Mouse (Mus musculus) heart, embryonic 11.5 days (tissue): ENCODE measurements around the gene Zfp472. TPM values are rescaled to one million over a fixed set of nuclear protein-coding genes. Genes with fewer than 3 reads are reported as not detected.
A peak's percentile ranks its signal among the peaks of the same experiment; 100 is the strongest.

Experiments used
- ATAC-seq: fragments of 200-750 bp; cut with Nextera tagmentation; replicated peaks from 2 replicates; pipeline ENCODE4 v1.8.0; 2017; ENCODE audit warnings: moderate library complexity; ENCODE audit not compliant: insufficient number of reproducible peaks, low FRiP score, low TSS enrichment
- H3K27ac ChIP-seq: fragments of 300-500 bp; sonication (generic); 2 replicates; pipeline ENCODE4 v1.5.1; 2014; ENCODE audit warnings: mild to moderate bottlenecking, low read depth, low read length
- H3K27me3 ChIP-seq: fragments of 300-500 bp; sonication (generic); 2 replicates; pipeline ENCODE4 v1.6.1; 2014; ENCODE audit warnings: mild to moderate bottlenecking, low read length, mixed read lengths; ENCODE audit not compliant: control insufficient read depth, insufficient read depth
- H3K36me3 ChIP-seq: fragments of 300-500 bp; sonication (generic); 2 replicates; pipeline ENCODE4 v1.6.1; 2014; ENCODE audit warnings: mild to moderate bottlenecking, low read length, moderate library complexity, mixed read lengths; ENCODE audit not compliant: control insufficient read depth, insufficient read depth
- H3K4me1 ChIP-seq: fragments of 300-500 bp; sonication (generic); 2 replicates; pipeline ENCODE4 v1.6.1; 2014; ENCODE audit warnings: low read length; ENCODE audit not compliant: control insufficient read depth, insufficient read depth
- H3K4me2 ChIP-seq: fragments of 300-500 bp; sonication (generic); 2 replicates; pipeline ENCODE4 v1.6.1; 2014; ENCODE audit warnings: mild to moderate bottlenecking, moderate library complexity
- H3K4me3 ChIP-seq: fragments of 300-500 bp; sonication (generic); 2 replicates; pipeline ENCODE4 v1.5.1; 2014; ENCODE audit warnings: low read depth, low read length
- H3K9ac ChIP-seq: fragments of 300-500 bp; sonication (generic); 2 replicates; pipeline ENCODE4 v1.6.1; 2014; ENCODE audit warnings: mild to moderate bottlenecking, low read depth, low read length, moderate library complexity
- H3K9me3 ChIP-seq: fragments of 300-500 bp; sonication (generic); replicated peaks from 2 replicates; pipeline ENCODE4 v1.6.1; 2016; ENCODE audit warnings: low read length; ENCODE audit not compliant: control insufficient read depth
- WGBS: fragments of 180-500 bp; shearing (Covaris S2); extraction: QIAGEN DNeasy Blood & Tissue Kit; methylation state at CpG from one replicate; pipeline ENCODE4 v1.1.7; 2014; ENCODE audit not compliant: insufficient replicate concordance; 5-methylcytosine and 5-hydroxymethylcytosine counted together
- polyA plus RNA-seq: library from polyadenylated mRNA; unstranded; fragments of >200 nt; fragmentation: Nextera tagmentation; extraction: Ambion mirVana; gene quantifications from 2 replicates; pipeline ENCODE4 v1.2.1, GENCODE M21; 2014

Zfp472 gene
- polyA plus RNA-seq, 1 experiment from 2014 or later: 5.9 TPM

- no peak overlapping the region for H3K9ac ChIP-seq
- no peak for ATAC-seq
- no peak overlapping the region for H3K4me3 ChIP-seq
- no peak overlapping the region for H3K27ac ChIP-seq
- no peaks in the 10 kb centered on the region for H3K9me3 ChIP-seq
- peaks cover 11% of the 10 kb centered on the region for H3K4me1 ChIP-seq
- H3K4me2 ChIP-seq: no peak overlapping the region
- H3K36me3 ChIP-seq: no peaks in the 10 kb centered on the region
- WGBS: 81% methylated on average over 3 of the region's 3 CpGs
- H3K27me3 ChIP-seq: no peaks in the 10 kb centered on the region
Measured at GRCm38 (mm10) chr17:32943661-32944060, 22.0 kb upstream of the Zfp472 start.

- H3K9ac ChIP-seq: no peak overlapping the region
- peaks cover 11% of the 10 kb centered on the region for H3K4me1 ChIP-seq
- H3K4me3 ChIP-seq: no peak overlapping the region
- no peak for ATAC-seq
- no peak overlapping the region for H3K4me2 ChIP-seq
- no peaks in the 10 kb centered on the region for H3K9me3 ChIP-seq
- H3K36me3 ChIP-seq: no peaks in the 10 kb centered on the region
- WGBS: 61% methylated on average over 3 of the region's 3 CpGs
- H3K27ac ChIP-seq: no peak overlapping the region
- no peaks in the 10 kb centered on the region for H3K27me3 ChIP-seq
Measured at GRCm38 (mm10) chr17:32944402-32945035, 21.1 kb upstream of the Zfp472 start.

GRCm38 (mm10) chr17:32946716-32947115, 18.9 kb upstream of the Zfp472 start:
- 64% methylated on average over 9 of the region's 9 CpGs for whole genome bisulfite sequencing
- H3K9me3 ChIP-seq: no peaks in the 10 kb centered on the region
- H3K27me3 ChIP-seq: no peaks in the 10 kb centered on the region
- H3K27ac ChIP-seq: 0 out of 2 replicates have a peak overlapping the region, but pooled peaks have one; percentile 3
- H3K36me3 ChIP-seq: no peaks in the 10 kb centered on the region
- H3K4me3 ChIP-seq: peak overlapping the region; percentile 49
- no peak for ATAC-seq
- peak overlapping the region; percentile 60 for H3K9ac ChIP-seq
- H3K4me2 ChIP-seq: peak overlapping the region; percentile 88
- peaks cover 11% of the 10 kb centered on the region for H3K4me1 ChIP-seq

- H3K4me2 ChIP-seq: peak within 1 kb of the TSS; percentile 88
- peak within 1 kb of the TSS; percentile 60 for H3K9ac ChIP-seq
- peak; percentile 92 for ATAC-seq
- 31% methylated on average over 12 of the region's 12 CpGs for WGBS
- H3K4me1 ChIP-seq: peaks cover 11% of the 10 kb centered on the region
- H3K27me3 ChIP-seq: no peaks in the 10 kb centered on the region
- peak within 1 kb of the TSS; percentile 49 for H3K4me3 ChIP-seq
- H3K9me3 ChIP-seq: no peaks in the 10 kb centered on the region
- no peaks in the 10 kb centered on the region for H3K36me3 ChIP-seq
- H3K27ac ChIP-seq: 0 out of 2 replicates have a peak within 1 kb of the TSS, but pooled peaks have one; percentile 35
Measured at GRCm38 (mm10) chr17:32947215-32947914, 18.2 kb upstream of the Zfp472 start, which contains the start of gene Cyp4f13. TSS of gene Cyp4f13 (minus strand) at chr17:32947402.

GRCm38 (mm10) chr17:32950136-32950535, 15.5 kb upstream of the Zfp472 start:
- 82% methylated on average over 3 of the region's 3 CpGs for WGBS
- ATAC-seq: no peak

GRCm38 (mm10) chr17:32951006-32951405, 14.6 kb upstream of the Zfp472 start:
- no peaks in the 10 kb centered on the region for H3K36me3 ChIP-seq
- H3K4me2 ChIP-seq: no peak overlapping the region
- no peaks in the 10 kb centered on the region for H3K9me3 ChIP-seq
- no peaks in the 10 kb centered on the region for H3K27me3 ChIP-seq
- peaks cover 11% of the 10 kb centered on the region for H3K4me1 ChIP-seq
- H3K9ac ChIP-seq: no peak overlapping the region
- no peak overlapping the region for H3K4me3 ChIP-seq
- ATAC-seq: no peak
- WGBS: 68% methylated on average over 11 of the region's 11 CpGs
- H3K27ac ChIP-seq: no peak overlapping the region

More at GRCm38 (mm10) chr17:32950136-32950535, 15.5 kb upstream of the Zfp472 start:
- Histone ChIP-seq H3K4me2 (no peak overlapping the region), H3K36me3 (no peaks in the 10 kb centered on the region), H3K9ac (no peak overlapping the region), H3K4me1 (peaks cover 11% of the 10 kb centered on the region), H3K27me3 (no peaks in the 10 kb centered on the region), H3K27ac (no peak overlapping the region), H3K9me3 (no peaks in the 10 kb centered on the region), H3K4me3 (no peak overlapping the region)

- no peaks in the 10 kb centered on the region for H3K9me3 ChIP-seq
- no peak overlapping the region for H3K9ac ChIP-seq
- no peak for ATAC-seq
- no peak overlapping the region for H3K4me2 ChIP-seq
- no peak overlapping the region for H3K27ac ChIP-seq
- no peaks in the 10 kb centered on the region for H3K36me3 ChIP-seq
- peaks cover 8% of the 10 kb centered on the region for H3K4me1 ChIP-seq
- no peaks in the 10 kb centered on the region for H3K27me3 ChIP-seq
- 26% methylated on average over 16 of the region's 16 CpGs for WGBS
- no peak overlapping the region for H3K4me3 ChIP-seq
Measured at GRCm38 (mm10) chr17:32951441-32951840, 14.2 kb upstream of the Zfp472 start.

- Histone ChIP-seq H3K27ac (peak overlapping the region; percentile 89; the same call in 1 of the 2 replicates), H3K4me1 (peaks cover 6% of the 10 kb centered on the region), H3K9ac (peak overlapping the region; percentile 84), H3K36me3 (no peaks in the 10 kb centered on the region), H3K4me3 (peak overlapping the region; percentile 90), H3K4me2 (peak overlapping the region; percentile 92), H3K9me3 (no peaks in the 10 kb centered on the region), H3K27me3 (no peaks in the 10 kb centered on the region)
- peak; percentile 16; the same call in 1 of the 2 replicates for ATAC-seq
- under 1% methylated on average over 14 of the region's 14 CpGs for WGBS
Measured at GRCm38 (mm10) chr17:32965253-32965622, 376 bp upstream of the Zfp472 start.
